Mouse (Mus musculus) small intestine, adult 10 weeks (tissue): ENCODE data around the gene Tssk4. TPM values are rescaled to one million over a fixed set of nuclear protein-coding genes. Genes with fewer than 3 reads are reported as not detected.

Source experiments
- polyA plus RNA-seq: library from polyadenylated mRNA; stranded (reverse); fragments of 350-450 nt; fragmentation: Illumina TruSeq; extraction: RNeasy Lipid Tissue Mini Kit (QIAGEN cat#74804); gene quantifications from one replicate; pipeline ENCODE4 v1.2.3, GENCODE M21; 2014; ENCODE audit warnings: low replicate concordance

Tssk4 gene
- polyA plus RNA-seq, result not detected

GRCm38 (mm10) chr14:55649884-55650283 is at the start of gene Tssk4:
Tssk4 (plus strand) TSS chr14:55650184.

GRCm38 (mm10) chr14:55603271-55603632 is 46.7 kb upstream of the Tssk4 start, which contains the start of gene Irf9:
Irf9 (plus strand) TSS chr14:55603571.

GRCm38 (mm10) chr14:55617822-55618221 is 32.2 kb upstream of the Tssk4 start, which contains the start of gene Rec8:
Rec8 (plus strand) TSS chr14:55618037.

GRCm38 (mm10) chr14:55635523-55636007 is 14.4 kb upstream of the Tssk4 start, which contains the start of gene Ipo4:
Ipo4 (minus strand) TSS chr14:55635957.

GRCm38 (mm10) chr14:55637795-55638194 is 12.2 kb upstream of the Tssk4 start, which contains the start of gene Gm49378:
Gm49378 (minus strand) TSS chr14:55637895.

GRCm38 (mm10) chr14:55643060-55643907 is 6.7 kb upstream of the Tssk4 start, which contains the start of gene Tm9sf1:
Tm9sf1 (minus strand) TSS chr14:55643806.

GRCm38 (mm10) chr14:55659960-55660573 is 10.1 kb downstream of the Tssk4 start, which contains the start of gene Mdp1:
Mdp1 (minus strand) TSS chr14:55660508.

GRCm38 (mm10) chr14:55671833-55672740 is 22.1 kb downstream of the Tssk4 start, which contains the start of the genes Gmpr2 and Nedd8:
Gmpr2 (plus strand) TSS chr14:55671941.
Nedd8 (minus strand) TSS chr14:55672124.

GRCm38 (mm10) chr14:55681160-55682117 is 31.5 kb downstream of the Tssk4 start, which contains the start of gene Tinf2:
Tinf2 (minus strand) TSS chr14:55681820.

Other genes starting within 250 kb of the Tssk4 start
- gene Dhrs4, start 171.4 kb upstream of the Tssk4 start, polyA plus RNA-seq, result 120 TPM
- not detected for gene Carmil3, start 159.5 kb upstream of the Tssk4 start, polyA plus RNA-seq
- not detected for gene Cpne6, start 139.7 kb upstream of the Tssk4 start, polyA plus RNA-seq
- not detected for gene Nrl, start 125.2 kb upstream of the Tssk4 start, polyA plus RNA-seq
- gene Pck2, start 109.9 kb upstream of the Tssk4 start, polyA plus RNA-seq, result 3.2 TPM
- 15.6 TPM for gene Dcaf11, start 90.2 kb upstream of the Tssk4 start, polyA plus RNA-seq
- gene A730061H03Rik, start 89.8 kb upstream of the Tssk4 start, polyA plus RNA-seq, result not detected
- not detected for gene Fitm1, start 74.6 kb upstream of the Tssk4 start, polyA plus RNA-seq
- 223 TPM for gene Psme1, start 72.1 kb upstream of the Tssk4 start, polyA plus RNA-seq
- 10.6 TPM for gene Emc9, start 64.9 kb upstream of the Tssk4 start, polyA plus RNA-seq
- gene Psme2, start 59.1 kb upstream of the Tssk4 start, polyA plus RNA-seq, result 276 TPM
- 4.8 TPM for gene Rnf31, start 58.5 kb upstream of the Tssk4 start, polyA plus RNA-seq
- gene Irf9, start 46.6 kb upstream of the Tssk4 start, polyA plus RNA-seq, result 60.3 TPM
- gene Rec8, start 32.1 kb upstream of the Tssk4 start, polyA plus RNA-seq, result 2.0 TPM
- gene Ipo4, start 14.2 kb upstream of the Tssk4 start, polyA plus RNA-seq, result 1.1 TPM
- 0.89 TPM for gene Gm49378, start 12.3 kb upstream of the Tssk4 start, polyA plus RNA-seq
- gene Tm9sf1, start 6.4 kb upstream of the Tssk4 start, polyA plus RNA-seq, result 46.5 TPM
- 29.1 TPM for gene Mdp1, start 10.3 kb downstream of the Tssk4 start, polyA plus RNA-seq
- gene Gmpr2, start 21.8 kb downstream of the Tssk4 start, polyA plus RNA-seq, result 19.7 TPM
- 16.8 TPM for gene Nedd8, start 21.9 kb downstream of the Tssk4 start, polyA plus RNA-seq
- gene Tinf2, start 31.6 kb downstream of the Tssk4 start, polyA plus RNA-seq, result 15.6 TPM
- gene Tgm1, start 63.7 kb downstream of the Tssk4 start, polyA plus RNA-seq, result not detected
- 0.33 TPM for gene Rabggta, start 72.1 kb downstream of the Tssk4 start, polyA plus RNA-seq
- gene Dhrs1, start 95.5 kb downstream of the Tssk4 start, polyA plus RNA-seq, result 110 TPM
- gene Nop9, start 95.5 kb downstream of the Tssk4 start, polyA plus RNA-seq, result 4.2 TPM
- 9.8 TPM for gene Cideb, start 108.3 kb downstream of the Tssk4 start, polyA plus RNA-seq
- 3.6 TPM for gene Ltb4r2, start 111.2 kb downstream of the Tssk4 start, polyA plus RNA-seq
- not detected for gene Ltb4r1, start 115.8 kb downstream of the Tssk4 start, polyA plus RNA-seq
- gene Adcy4, start 133.9 kb downstream of the Tssk4 start, polyA plus RNA-seq, result 0.15 TPM
- gene Ripk3, start 138.7 kb downstream of the Tssk4 start, polyA plus RNA-seq, result 1.9 TPM
- 0.52 TPM for gene Nfatc4, start 173.0 kb downstream of the Tssk4 start, polyA plus RNA-seq
- gene Nynrin, start 203.8 kb downstream of the Tssk4 start, polyA plus RNA-seq, result 0.15 TPM
- 0.15 TPM for gene Cbln3, start 234.2 kb downstream of the Tssk4 start, polyA plus RNA-seq
- 37.8 TPM for gene Khnyn, start 234.8 kb downstream of the Tssk4 start, polyA plus RNA-seq